Mouse (Mus musculus) monocyte, adult 5-6 weeks (primary cell): Measurements from ENCODE around the gene Spen. TPM values are rescaled to one million over a fixed set of nuclear protein-coding genes. Genes with fewer than 3 reads are reported as not detected.

Experiments used
- ATAC-seq: fragments of 153-309, 156-312 bp; replicated peaks from 2 replicates; pipeline ENCODE4 v1.8.0; 2017; ENCODE audit warnings: mild to moderate bottlenecking; ENCODE audit not compliant: low TSS enrichment, insufficient number of reproducible peaks, severe bottlenecking, poor library complexity, low FRiP score
- total RNA-seq: library from RNA; stranded (forward); fragments of 200-1000, 200-491, 200-594 nt; gene quantifications from 3 replicates; pipeline ENCODE4 v1.2.3, GENCODE M21; 2017

Gene Spen
- total RNA-seq, 1 experiment from 2014 or later, result 48.1 TPM

- no peak for ATAC-seq
Observed at GRCm38 (mm10) chr4:141502723-141503122, 35.7 kb downstream of the Spen start.

- ATAC-seq, result no peak
Observed at GRCm38 (mm10) chr4:141501058-141501457, 37.3 kb downstream of the Spen start.

- no peak for ATAC-seq
Observed at GRCm38 (mm10) chr4:141500637-141501036, 37.8 kb downstream of the Spen start.

GRCm38 (mm10) chr4:141488670-141489069 lies 49.7 kb downstream of the Spen start:
- ATAC-seq, result 0 out of 2 replicates have a peak, but pooled peaks have one; percentile 43

GRCm38 (mm10) chr4:141487581-141487980 lies 50.8 kb downstream of the Spen start:
- ATAC-seq, result no peak

GRCm38 (mm10) chr4:141484071-141484470 lies 54.3 kb downstream of the Spen start:
- no peak for ATAC-seq

GRCm38 (mm10) chr4:141479411-141479810 lies 59.0 kb downstream of the Spen start:
- no peak for ATAC-seq

GRCm38 (mm10) chr4:141478794-141479193 lies 59.6 kb downstream of the Spen start:
- ATAC-seq, result no peak

GRCm38 (mm10) chr4:141478225-141478624 lies 60.2 kb downstream of the Spen start:
- ATAC-seq, result no peak

GRCm38 (mm10) chr4:141477681-141478102 lies 60.7 kb downstream of the Spen start:
- ATAC-seq, result peak; percentile 96

GRCm38 (mm10) chr4:141474431-141474830 lies 64.0 kb downstream of the Spen start:
- no peak for ATAC-seq

GRCm38 (mm10) chr4:141472641-141473321 lies 65.6 kb downstream of the Spen start:
- ATAC-seq, result no peak

- ATAC-seq, result no peak
Observed at GRCm38 (mm10) chr4:141471491-141471890, 66.9 kb downstream of the Spen start.

- no peak for ATAC-seq
Observed at GRCm38 (mm10) chr4:141469343-141469742, 69.1 kb downstream of the Spen start.

GRCm38 (mm10) chr4:141468576-141468975 lies 69.8 kb downstream of the Spen start:
- ATAC-seq, result no peak

GRCm38 (mm10) chr4:141467581-141467927 lies 70.8 kb downstream of the Spen start:
- no peak for ATAC-seq

- no peak for ATAC-seq
Observed at GRCm38 (mm10) chr4:141466844-141467580, 71.4 kb downstream of the Spen start.

GRCm38 (mm10) chr4:141466289-141466795 lies 72.1 kb downstream of the Spen start:
- no peak for ATAC-seq

- no peak for ATAC-seq
Observed at GRCm38 (mm10) chr4:141465512-141466288, 72.7 kb downstream of the Spen start.
